Mouse (Mus musculus) hindlimb bud, embryonic 11.5 days (tissue): Measurements from ENCODE around the gene Efna3.

Experiments used
- DNase-seq: peaks from one replicate; pipeline ENCODE4 v3.0.0-alpha.2; 2012; ENCODE audit warnings: low read depth, low spot score; ENCODE audit errors: extremely low spot score

Gene Efna3

DNA sequence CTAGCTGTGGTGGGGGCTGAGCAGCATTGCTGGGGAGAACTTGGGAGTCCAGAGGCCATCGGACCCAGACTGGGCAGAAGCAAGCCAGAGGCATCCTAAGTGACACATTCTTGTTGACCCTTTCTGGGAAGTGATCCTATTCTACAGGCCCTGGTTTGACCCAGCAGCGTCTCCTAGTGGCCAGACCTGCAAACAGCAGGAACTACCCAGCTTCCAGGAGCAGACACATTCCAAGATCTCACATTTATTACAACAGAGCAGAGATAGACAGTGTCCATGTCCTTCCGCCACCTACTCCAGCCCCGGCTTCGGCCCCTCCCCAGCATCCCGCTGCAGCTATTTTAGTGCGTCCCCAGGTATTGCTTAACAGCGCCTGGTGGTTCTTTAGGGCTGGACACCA, 16.7 kb upstream of the Efna3 start:
- DNase-seq: no peak

DNA sequence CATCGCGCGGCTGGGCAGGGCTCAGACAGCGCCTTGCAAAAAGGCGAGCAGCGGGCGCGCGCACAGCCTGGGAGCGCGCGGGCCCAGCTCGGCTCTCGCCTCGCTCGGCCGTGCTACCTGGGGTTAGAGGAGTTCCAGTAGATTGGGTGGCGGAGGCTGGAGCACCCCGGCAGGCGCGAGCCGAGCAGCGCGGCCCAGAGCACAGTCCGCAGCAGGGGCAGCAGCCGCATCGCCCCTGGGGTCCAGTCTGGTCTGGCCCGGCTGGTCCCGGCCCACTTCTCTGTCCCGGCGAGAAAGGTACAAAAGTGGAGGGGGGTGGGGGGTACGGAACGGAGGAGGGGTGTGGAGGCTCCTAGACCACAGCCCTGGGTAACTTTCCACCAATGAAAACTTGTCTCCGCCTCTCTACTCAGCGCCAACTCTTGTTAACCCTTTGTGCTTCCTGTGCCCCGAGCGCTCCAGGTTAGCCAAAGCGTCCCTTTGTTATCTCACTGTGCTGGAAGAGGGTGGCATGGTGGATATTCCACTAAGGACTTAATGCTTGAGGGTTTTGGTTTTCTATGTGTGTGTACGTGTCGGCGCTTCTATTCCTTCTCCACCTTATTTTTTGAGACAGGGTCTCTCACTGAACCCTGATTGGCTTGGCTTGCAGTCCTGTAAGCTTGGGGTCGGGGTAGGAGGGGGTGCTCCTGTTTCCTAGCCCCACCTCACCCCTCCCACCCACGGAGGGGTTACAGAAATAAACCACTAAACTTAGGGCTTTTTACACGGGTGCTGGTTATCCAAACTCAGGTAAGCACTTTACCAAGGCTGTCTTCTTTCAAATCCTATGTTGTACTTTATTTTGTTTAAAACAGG, 15.2 kb upstream of the Efna3 start, which contains the start of gene Efna4:
Efna4 (minus strand) TSS at position 308 of the 858 bp plus-strand sequence.
- peak; percentile 79 for DNase-seq

DNA sequence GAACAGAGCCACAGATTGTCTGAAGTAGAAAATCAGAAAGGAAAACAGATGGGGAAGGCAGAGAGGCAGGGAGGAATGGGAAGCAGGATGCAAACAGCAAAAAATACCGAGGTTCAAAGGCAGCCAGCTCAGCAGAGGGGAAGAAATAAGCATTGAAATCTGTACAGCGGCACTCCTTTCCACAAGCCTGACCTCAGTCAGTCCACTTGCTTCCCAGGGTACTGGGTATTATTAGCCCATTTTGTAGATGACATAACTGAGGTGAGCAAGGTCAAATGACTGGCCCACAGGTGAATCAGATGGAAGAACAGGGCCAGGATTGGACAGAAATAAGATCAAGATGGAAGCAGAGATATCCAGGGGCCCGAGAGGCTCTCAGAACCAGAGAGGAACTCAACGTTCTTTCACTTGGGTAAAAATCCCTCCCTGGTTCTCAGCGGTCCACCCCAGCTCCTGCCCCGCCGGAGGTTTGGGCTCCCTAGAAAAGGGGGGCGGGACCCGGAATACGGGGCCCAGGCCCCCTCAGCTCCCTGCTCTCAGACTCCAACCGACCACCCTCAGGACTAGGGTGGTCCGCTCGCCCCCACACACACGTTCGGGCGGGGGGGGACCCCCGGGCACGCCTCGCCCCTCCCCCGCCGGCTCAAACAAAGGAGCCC, 14.4 kb upstream of the Efna3 start:
- DNase-seq: no peak

DNA sequence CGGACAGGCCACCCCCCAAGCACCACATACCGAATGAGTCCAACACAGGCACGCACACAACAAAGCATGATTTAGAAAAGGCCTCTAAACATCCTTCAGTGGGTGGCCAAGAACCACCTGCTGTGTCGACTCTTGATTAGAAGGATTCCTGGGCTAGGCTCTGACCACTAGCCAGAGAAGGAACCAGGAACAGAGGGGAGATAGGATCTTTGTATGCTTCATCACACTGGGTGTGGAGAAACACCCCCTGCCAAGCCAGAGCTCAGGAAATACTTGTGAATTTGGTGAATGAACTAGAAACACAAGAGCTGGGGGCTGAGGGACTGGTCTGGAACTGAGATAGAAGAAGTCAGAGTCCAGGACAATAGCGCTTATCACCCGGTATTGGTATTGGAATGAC, 13.8 kb upstream of the Efna3 start:
- no peak for DNase-seq

DNA sequence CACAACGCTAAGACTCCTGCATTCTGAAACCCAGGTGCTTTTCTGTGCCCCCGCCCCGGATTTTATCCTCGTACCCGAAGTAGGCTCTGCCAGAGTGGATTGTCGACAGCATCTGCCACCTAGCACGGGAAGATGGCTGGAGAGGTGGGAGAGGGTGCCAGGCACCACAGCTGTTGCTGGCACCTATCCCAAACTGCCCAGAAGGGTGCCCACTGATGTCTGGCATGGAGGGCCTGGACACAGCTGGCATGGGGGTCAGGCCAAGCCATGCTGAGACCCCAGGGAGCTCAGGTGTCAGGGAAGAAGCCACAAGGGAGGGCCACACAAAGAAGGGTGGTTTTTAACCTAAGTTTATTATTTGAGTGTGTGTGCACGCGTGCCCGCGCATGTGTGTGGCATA, 10.3 kb upstream of the Efna3 start:
- no peak for DNase-seq

DNA sequence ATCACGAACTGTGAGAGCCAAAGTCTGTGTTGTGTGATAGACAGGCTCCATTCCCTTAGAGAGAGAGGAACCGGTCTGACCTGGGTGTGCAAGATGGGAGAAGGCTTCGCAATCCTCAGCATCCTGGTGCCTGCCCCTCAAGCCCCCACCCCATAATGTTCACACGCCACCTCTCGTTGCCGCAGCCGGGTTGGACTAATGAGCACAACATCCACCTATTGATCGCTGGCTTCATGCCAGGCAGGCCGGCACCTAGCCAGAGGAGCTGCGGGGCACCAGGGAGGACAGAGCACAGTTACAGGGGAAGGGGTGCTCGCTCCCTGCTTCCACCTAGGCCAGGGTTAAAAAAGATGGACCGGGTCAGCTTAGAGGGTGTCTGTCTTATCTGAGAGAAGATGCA, 9.7 kb upstream of the Efna3 start:
- no peak for DNase-seq

DNA sequence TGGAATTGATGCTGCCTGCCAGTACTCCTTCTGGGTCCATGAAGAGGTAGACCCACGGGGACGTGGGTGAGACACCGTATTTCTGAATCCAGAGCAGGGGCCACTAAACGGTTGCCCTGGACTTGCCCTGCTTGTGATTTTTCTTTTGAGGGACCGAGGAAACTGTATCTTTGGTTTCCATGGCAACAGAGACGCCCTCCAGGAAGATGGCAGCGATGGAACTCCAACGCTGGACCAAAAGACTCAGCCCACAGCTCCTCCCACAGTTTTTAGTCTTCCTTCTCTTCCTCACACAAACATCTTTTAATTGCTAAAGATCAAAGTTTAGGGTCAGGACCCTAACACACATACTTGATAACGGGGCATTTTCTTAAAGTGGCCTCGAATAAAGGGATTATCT, 9.2 kb upstream of the Efna3 start:
- no peak for DNase-seq

DNA sequence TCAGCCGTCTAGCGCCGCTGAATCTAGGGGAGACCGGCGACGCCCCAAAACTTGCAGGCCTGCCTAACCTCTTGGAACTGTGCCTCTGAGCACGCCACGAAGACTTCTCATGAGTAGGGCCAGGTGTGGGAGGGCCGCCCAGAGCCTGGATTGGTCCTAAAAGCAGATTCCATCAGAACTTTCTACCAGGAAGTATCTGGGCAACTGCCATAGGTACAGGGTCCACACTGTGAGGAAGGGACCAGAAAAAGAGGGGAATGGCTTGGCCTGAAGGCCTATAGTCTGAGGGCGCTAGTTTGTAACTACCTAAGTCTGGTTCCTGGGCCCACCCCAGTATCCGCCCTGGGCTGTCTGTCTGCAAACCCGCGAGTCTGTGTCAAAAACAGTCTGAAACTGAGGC, 8.8 kb upstream of the Efna3 start:
- DNase-seq: no peak

DNA sequence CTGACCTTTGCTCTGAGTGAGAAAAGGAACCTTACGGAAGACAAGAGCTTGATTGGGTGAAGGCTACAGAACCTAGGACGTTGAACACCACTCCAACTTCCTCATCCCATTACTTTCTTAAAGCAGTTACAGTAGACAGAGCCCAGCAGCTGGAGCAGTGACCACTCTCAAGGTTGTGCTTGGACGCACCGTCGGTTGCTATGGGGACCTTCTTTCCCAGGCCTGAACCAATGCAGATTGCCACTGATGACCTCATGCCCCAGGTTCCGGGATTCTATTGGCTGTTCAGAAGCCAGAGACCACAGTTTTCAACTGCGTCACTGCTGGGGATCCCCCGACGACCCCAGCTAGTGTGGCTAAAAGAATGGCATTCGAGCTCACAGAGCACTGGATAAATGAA, 8.2 kb upstream of the Efna3 start:
- no peak for DNase-seq

DNA sequence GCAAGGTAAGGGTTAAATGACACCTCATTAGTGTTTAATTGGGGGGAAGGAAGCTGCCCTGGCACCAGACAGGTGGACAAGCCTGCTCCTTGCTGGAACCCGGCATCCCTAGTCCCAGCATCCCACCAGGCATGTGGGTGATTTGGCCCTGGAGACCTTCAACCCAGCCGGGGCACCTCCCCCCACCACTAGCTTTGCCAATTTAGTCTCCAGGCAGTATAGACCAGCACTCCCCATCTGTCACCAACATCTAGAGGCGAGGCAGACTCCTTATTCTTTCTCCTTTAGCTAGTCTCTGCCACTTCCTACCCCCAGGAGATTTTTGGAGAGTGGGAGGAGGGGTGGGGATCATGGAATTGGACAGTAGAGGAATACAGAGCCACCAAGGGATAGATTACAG, 7.6 kb upstream of the Efna3 start:
- DNase-seq: no peak

DNA sequence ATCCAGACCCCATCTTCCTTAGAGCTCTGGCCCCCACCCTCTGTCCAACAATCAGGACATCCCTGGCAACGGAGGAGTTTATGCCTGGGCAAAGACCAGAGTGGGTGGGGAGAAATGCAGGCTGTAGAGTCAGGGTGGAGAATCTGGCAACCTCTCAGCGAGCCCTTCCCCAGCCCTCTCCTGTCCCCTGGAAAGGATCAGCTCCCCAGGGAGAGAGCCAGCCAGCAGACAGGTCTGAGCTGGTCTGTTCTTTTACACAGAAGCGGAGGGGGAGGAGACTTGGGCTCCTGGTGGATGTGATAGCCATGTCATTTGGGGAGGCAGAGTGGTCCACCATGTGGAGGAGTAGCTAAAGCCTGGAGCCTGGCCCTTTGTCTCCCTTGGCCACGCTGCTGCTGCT, 5.9 kb upstream of the Efna3 start:
- DNase-seq: no peak

DNA sequence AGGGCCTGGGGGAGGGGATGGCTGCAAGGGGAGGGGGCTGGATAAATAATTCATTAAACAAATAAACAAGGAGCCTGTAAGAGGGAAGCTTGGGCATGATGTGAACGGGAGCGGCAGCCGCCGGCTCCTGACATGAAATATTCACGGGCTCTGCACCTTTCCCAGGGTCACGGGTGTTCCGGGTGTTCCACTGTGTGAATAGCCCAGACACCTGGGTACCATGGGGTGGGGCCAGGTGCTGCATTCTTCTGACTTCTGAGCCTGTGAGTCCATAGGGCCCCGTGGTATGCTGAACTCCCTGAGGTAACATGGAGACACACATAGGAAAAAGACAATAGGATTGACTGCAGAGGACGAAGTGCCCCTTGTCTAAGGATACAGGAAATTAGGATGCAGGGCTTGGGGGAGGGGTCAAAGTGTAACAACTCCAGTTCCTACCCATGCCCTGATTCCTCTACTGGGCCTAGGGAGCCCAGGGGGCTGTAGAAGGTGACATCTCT, 4.7 kb upstream of the Efna3 start:
- DNase-seq: no peak

DNA sequence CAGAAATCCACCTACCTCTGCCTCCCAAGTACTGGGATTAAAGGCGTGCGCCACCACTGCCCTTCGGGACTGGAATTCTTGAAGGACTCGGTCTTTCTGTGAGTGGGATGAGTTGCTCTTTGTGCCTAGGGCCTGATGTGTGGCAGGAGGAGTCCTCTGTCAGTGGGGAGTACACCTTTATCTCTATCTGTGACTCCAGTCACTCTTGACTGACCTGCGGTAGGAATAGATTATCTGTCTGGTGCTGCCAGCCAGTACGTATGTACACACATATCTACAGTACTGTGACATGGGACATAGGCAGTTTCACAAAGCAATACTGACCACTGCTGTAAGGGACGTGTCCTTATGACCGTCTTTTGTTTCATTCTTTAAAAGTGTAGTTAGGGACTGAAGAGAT, 3.1 kb upstream of the Efna3 start:
- no peak for DNase-seq

DNA sequence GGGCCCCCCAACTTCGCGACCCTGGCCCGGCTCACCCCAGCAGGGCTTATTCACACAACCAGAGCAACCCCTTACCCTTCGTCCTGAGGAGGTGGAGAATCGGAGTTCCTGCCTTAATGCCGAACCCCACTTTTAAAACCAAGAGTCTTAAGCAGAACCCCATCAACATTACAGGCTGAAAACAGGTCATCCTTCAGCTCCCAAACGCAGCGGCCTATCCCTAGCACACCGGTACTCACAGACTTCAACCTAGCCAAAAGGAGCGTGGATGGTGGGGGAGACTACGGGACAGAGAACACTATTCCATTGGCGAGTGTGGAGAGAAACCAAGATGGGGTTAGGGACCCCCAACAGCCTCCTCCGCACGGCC, 649 bp downstream of the Efna3 start:
- no peak for DNase-seq

DNA sequence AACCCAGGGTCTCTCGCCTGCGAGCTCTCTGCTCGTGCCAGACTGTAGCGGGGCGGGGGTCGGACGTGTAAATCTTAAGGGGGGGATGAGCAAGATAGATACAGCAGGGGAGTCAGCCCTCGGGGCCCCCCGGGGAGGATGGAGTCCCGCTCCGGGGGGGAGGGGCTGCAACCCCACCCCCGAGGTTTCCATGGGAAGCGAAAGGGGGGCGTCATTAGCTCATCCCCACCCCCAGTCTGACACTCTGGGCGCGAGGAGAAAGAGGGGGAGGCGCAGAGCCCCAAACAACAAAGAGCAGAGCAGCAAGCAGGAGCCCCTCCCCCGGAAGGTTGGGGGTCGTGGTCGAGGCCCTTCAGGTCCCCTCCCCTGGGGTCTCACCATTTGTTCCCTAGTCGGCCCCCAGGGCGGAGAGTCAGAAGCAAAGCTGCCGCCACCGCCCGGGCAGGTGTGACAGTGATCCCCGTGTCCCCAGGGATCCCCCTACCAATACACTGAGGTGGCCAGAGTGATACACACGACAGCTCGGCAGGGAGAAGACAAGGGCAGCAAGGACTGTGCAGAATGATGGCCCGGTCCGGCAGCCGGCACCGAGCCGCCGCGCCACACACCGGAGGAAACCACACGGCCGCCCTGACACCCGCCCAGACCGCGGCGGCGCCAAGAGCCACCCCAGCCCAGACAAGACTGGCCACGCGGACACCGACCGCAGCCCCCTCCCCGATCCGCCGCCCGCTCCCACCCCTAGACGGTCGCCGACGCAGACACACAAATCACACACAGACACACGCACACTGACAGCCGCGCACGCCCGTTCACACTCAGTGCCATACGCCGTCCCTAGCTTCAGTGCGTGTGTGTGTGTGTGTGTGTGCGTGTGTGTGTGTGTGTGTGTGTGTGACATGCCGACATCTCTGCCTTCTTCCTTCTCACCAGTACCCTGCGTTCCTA, 1.3 kb downstream of the Efna3 start:
- no peak for DNase-seq

DNA sequence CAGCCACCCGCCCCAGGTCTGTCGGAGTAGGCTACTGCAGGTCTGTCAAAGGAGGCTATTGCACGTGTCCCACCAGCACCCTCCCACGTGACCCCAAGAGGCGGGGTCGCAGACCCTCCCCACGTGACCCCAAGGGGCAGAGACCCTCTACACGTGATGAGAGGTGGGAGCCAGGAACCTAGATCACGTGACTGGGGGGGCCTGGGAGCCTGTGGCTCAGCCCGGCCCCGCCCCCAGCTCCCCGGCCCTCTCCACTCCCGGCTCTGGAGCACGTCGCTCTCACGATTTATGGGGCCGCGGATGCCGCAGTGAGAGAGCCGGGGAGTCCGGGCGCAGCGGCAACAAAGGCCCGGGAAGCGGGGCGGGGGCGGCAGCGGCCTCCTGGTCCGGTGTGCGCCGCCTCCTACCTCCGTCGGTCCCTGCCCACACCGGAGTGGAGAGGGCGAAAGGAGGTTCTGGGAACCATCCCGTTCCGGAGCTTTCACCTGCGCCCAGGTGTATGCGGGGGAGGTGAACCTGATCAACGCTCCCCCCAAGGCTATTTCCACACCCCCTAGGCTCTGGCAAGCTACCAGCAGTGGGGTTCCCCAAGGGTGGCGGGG, 2.1 kb downstream of the Efna3 start:
- no peak for DNase-seq

DNA sequence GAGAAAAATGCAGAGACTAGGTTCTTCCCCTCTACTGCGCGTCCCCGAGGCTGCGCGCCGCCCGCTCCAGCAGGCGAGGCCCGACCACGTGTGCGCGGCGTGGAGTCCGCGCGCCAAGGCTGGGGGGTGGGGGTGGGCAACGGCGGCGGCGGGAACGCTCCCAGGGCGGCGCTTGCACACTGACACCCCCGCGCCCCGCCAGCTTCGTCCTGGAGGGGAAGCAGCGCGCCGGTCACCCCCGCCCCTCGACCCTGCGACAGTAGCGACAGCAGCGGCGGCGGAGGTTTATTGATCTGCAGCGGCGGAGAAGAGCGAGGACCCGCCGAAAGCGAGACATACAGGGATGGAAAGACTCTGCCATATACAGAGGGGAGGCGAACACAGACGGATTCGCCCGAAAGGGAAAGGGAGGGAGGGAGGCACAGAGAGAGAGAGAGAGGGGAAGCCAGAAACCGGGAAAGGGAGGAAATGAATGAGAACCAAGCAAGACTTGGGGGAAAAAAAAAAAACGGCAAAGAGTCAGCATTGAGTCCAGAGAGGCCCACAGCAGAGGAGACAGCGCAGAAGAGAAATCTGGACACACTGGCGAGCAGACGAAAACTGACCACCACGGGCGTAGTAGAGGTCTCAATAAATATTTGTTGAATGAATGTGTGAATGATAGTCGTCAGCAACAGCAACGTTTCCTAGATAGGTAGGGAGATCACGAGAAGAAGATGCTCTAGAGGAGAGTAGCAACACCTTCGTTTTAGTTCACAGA, 3.0 kb downstream of the Efna3 start:
- DNase-seq: no peak

DNA sequence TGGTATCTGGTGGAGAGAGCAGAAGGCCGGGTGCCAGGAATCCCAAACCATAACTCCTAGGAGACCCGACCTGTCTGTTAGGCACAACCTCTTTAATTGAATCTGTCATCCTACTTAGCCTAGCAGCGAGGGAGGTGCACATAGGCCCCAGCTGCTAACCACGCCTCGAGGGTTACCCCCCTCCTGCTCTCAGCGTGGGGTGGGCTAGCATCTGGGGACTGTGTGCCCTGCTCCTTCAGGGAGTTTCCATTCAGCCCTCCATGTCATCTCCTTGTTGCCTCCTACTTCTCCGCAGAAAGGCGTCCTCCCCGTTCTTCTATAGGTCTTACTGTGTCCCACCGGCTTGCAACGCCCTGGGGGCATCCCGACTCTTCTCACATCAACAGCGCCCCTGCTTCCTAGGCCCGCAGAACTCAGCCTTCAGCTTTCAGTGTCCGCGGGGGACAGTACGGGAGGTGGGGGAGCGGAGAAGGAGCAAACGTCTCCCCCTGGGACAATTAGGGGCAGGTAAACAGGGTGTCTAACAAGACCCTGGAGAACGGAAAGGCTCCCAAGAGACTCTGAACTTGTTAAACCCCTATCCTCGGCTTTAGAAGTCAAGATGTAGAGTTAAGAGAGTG, 3.7 kb downstream of the Efna3 start:
- no peak for DNase-seq

DNA sequence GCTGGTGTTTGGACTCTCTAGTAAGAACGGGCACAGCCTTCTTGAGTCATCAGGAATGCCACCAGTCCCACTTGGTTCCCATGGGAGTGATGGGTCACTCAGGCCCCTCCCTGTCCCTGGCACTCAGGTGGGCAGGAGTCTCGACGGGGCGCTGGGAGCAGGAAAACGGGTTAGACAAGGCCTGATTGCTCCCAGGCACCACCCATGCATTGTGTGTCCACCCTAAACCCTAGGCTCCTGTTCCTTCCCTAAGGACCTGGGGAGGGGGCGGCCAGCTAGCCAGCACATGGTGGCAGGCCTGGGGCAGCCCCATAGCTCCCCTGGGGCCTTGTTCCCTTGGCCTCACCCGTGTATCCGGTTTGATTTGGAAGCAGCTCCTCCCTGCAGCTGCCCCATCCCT, 4.4 kb downstream of the Efna3 start:
- DNase-seq: no peak

DNA sequence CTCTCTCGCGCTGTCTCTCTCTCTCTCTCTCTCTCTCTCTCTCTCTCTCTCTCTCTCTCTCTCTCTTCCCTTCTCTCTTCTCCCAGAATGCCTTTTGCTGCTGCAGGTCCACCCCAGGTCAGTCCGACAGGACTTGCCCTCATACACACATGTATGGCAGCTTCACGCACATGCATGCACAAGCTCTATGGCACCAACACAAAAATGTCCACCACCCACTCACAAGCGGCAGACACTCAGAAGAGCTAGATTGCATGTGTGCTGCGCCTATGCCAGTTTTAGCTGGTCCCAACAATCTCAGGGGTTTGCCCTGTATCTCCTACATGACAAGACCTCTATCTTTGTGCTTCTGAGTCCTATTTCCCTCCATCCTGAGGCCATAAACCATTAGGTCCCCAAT, 5.5 kb downstream of the Efna3 start:
- no peak for DNase-seq
